Mouse (Mus musculus) heart, embryonic 14.5 days (tissue): ENCODE results near the gene Gars. TPM values are rescaled to one million over a fixed set of nuclear protein-coding genes. Genes with fewer than 3 reads are reported as not detected.

ENCODE experiments used
- ATAC-seq: fragments of 200-750 bp; cut with Nextera tagmentation; 2 replicates; pipeline ENCODE4 v1.8.0; 2017; ENCODE audit warnings: low read depth, moderate TSS enrichment; ENCODE audit not compliant: insufficient number of reproducible peaks, insufficient read depth, low FRiP score
- H3K27ac ChIP-seq, 2 experiments: fragments of 200-500 bp in 1 of 2; fragments of 300-500 bp in 1 of 2; sonication (generic) in 1 of 2; replicated peaks in 1 of 2; 2 replicates each; pipeline ENCODE4 v1.5.1; 2012 to 2014; ENCODE audit warnings: low read depth in 2 of 2, low read length in 2 of 2, control low read depth in 1 of 2, mild to moderate bottlenecking in 1 of 2, mixed read lengths in 1 of 2; ENCODE audit not compliant: control insufficient read depth in 1 of 2, insufficient read depth in 1 of 2
- H3K27me3 ChIP-seq: fragments of 300-500 bp; sonication (generic); 2 replicates; pipeline ENCODE4 v1.6.1; 2014; ENCODE audit warnings: mild to moderate bottlenecking, low read length, control low read depth; ENCODE audit not compliant: control insufficient read depth, insufficient read depth
- H3K36me3 ChIP-seq: fragments of 300-500 bp; sonication (generic); 2 replicates; pipeline ENCODE4 v1.6.1; 2014; ENCODE audit warnings: mild to moderate bottlenecking, control low read depth, low read length, mixed read lengths; ENCODE audit not compliant: control insufficient read depth, insufficient read depth
- H3K4me1 ChIP-seq, 2 experiments: fragments of 200-500 bp in 1 of 2; fragments of 300-500 bp in 1 of 2; sonication (generic) in 1 of 2; 2 replicates each; pipeline ENCODE4 v1.6.1; 2012 to 2014; ENCODE audit warnings: low read length in 2 of 2, control low read depth in 1 of 2, mixed read lengths in 1 of 2; ENCODE audit not compliant: control insufficient read depth in 2 of 2, insufficient read depth in 2 of 2
- H3K4me2 ChIP-seq: fragments of 300-500 bp; sonication (generic); 2 replicates; pipeline ENCODE4 v1.6.1; 2014; ENCODE audit warnings: mild to moderate bottlenecking, low read length
- H3K4me3 ChIP-seq, 2 experiments: fragments of 200-500 bp in 1 of 2; fragments of 300-500 bp in 1 of 2; sonication (generic) in 1 of 2; 2 replicates each; pipeline ENCODE4 v1.5.1; 2012 to 2014; ENCODE audit warnings: low read length in 2 of 2, mild to moderate bottlenecking in 2 of 2, control low read depth in 1 of 2, low read depth in 1 of 2, moderate library complexity in 1 of 2; ENCODE audit not compliant: control insufficient read depth in 1 of 2, insufficient read depth in 1 of 2
- H3K9ac ChIP-seq: fragments of 300-500 bp; sonication (generic); 2 replicates; pipeline ENCODE4 v1.6.1; 2014; ENCODE audit warnings: mild to moderate bottlenecking, low read length
- H3K9me3 ChIP-seq: fragments of 300-500 bp; sonication (generic); 2 replicates; pipeline ENCODE4 v1.6.1; 2016; ENCODE audit warnings: low read length, control low read depth; ENCODE audit not compliant: control insufficient read depth
- WGBS: fragments of 180-500 bp; shearing (Covaris S2); extraction: QIAGEN DNeasy Blood & Tissue Kit; methylation state at CpG from one replicate; pipeline ENCODE4 v1.1.7; 2014; 5-methylcytosine and 5-hydroxymethylcytosine counted together
- polyA plus RNA-seq: library from polyadenylated mRNA; unstranded; fragments of >200 nt; fragmentation: Nextera tagmentation; extraction: Ambion mirVana; gene quantifications from 2 replicates; pipeline ENCODE4 v1.2.1, GENCODE M21; 2014

Gars gene
- polyA plus RNA-seq = 149 and 164 TPM in 2 replicates

DNA sequence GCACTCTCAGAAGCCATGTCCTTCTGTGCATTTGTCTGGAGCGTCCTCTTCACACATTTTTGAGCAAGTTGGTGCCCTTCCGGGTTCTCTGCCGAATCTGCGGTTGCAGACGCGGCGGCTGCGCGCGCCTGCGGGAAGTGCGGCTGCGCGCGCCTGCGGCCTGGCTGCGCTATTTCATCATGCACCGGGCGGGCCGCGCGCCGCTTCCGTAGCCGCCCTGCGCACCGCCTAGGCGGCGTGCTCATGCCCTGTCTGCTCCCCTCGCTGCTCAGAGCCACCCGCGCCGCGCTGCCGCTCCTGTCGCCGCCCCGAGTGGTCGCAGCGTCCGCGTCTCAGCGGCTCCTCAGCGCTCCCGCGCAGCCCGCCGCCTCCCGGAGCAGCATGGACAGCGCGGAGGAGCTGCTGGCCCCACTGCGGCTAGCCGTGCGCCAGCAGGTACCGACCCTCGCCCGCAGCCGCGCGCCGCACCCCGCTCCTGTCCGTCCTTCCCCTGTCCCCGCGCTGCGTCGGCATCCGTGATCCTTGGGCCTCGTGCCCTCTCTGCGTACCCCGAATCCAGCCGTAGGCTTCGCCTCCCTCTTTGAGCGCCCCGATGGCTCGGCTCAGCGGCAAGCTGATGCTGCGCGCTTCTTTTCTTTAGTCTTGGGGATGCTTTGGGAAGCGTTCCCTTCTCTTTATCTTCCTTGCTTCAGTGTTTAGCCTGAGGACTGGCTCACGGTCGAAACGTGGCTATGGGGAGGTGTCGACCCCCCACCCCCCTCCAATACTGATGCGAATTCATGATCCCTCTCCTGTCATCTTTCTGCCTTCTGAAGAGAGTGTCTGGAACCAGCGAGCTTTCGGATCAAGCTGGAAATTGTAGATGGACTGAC, at the start of gene Gars:
Gene Gars (plus strand): TSS at position 209 of the 872 bp plus-strand sequence.
- Histone ChIP-seq H3K27ac (peak within 1 kb of the TSS; percentile 92 to 93), H3K4me1 (peaks cover 0 to 18% of the 10 kb centered on the region in 2 experiments; a peak in 3 of 4 replicates), H3K27me3 (no peaks in the 10 kb centered on the region), H3K4me2 (peak within 1 kb of the TSS; percentile 80), H3K36me3 (no peaks in the 10 kb centered on the region), H3K4me3 (peak within 1 kb of the TSS; percentile 86 to 96), H3K9ac (peak within 1 kb of the TSS; percentile 94), H3K9me3 (no peaks in the 10 kb centered on the region)
- WGBS = under 1% methylated on average over 72 of the region's 87 CpGs
- ATAC-seq = peak; percentile 91

DNA sequence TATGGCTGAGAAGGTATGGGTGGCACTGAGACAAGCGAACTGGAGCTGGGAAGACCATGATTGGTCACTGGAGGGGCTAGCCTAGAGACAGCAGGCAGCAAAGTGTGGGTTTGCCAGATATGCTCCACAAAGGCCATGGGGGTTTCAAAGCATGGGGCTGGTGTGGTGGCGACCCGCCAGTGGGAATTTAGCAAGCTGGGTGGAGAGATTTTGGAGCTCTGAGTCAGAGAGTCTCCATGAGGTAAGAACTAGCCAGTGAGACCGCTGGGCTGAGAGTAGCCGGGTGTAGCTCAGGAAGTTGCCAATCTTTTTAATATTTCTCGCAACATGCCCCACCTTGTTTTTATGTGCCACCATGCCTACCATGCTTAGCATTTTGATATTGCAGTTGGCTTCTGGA, 49.7 kb upstream of the Gars start:
- 0 out of 4 replicates have a peak, but pooled peaks cover 0 to 4% of the 10 kb centered on the region in 2 experiments for H3K4me1 ChIP-seq
- ATAC-seq = no peak
- H3K9me3 ChIP-seq = no peaks in the 10 kb centered on the region
- no peaks in the 10 kb centered on the region for H3K27me3 ChIP-seq
- H3K36me3 ChIP-seq = no peaks in the 10 kb centered on the region
- WGBS = 87% methylated on average over 6 of the region's 6 CpGs
- no peak overlapping the region for H3K4me2 ChIP-seq
- H3K4me3 ChIP-seq = no peak overlapping the region
- no peak overlapping the region for H3K9ac ChIP-seq
- H3K27ac ChIP-seq = no peak overlapping the region

DNA sequence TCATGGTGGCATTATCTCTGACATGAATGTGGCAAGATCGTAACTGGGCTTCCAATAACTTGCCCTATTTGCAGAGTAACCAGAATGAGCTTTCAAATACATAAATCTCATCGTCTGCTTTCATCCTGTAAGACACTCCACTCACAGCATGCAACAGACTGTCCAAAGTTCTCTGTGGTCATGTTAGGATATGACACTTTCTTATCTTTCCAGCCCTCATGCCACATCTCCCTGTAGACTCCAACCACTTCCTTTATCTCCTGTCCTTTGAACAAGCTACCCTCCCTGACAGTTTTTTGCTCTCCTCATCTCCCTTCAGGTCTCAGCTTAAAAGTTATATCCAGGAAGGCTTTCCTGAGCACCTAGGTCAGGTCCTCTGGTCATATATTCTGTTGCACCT, 46.6 kb upstream of the Gars start:
- H3K36me3 ChIP-seq = no peaks in the 10 kb centered on the region
- no peak overlapping the region for H3K27ac ChIP-seq
- H3K4me1 ChIP-seq = 0 out of 4 replicates have a peak, but pooled peaks cover 0 to 4% of the 10 kb centered on the region in 2 experiments
- no peak for ATAC-seq
- WGBS = 72% methylated on average over 2 of the region's 2 CpGs
- no peaks in the 10 kb centered on the region for H3K9me3 ChIP-seq
- H3K4me3 ChIP-seq = no peak overlapping the region
- no peak overlapping the region for H3K9ac ChIP-seq
- no peaks in the 10 kb centered on the region for H3K27me3 ChIP-seq
- no peak overlapping the region for H3K4me2 ChIP-seq

DNA sequence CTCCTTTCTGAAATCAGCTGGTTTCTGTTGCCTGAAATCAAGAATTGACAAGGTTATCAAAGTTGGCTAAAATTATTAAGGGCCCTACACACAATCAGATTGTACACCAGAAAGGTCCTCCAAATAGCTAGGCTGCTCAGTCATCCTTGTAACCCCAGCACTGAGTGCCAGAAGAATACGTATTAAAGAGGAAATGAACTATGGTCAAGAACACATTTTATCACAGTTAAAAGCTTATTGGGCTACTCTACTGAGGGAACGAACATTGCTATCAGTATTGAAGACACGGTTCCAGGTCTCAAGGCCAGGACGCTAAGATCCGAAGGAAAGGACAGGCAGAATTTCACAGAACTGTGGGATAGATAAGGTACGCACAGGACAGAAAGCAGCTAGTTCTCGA, 45.7 kb upstream of the Gars start:
- no peaks in the 10 kb centered on the region for H3K27me3 ChIP-seq
- H3K4me3 ChIP-seq = peak overlapping the region; percentile 54 to 62
- WGBS = 5% methylated on average over 7 of the region's 7 CpGs
- peak overlapping the region; percentile 92 for H3K4me2 ChIP-seq
- H3K36me3 ChIP-seq = no peaks in the 10 kb centered on the region
- ATAC-seq = no peak
- 0 out of 4 replicates have a peak, but pooled peaks cover 0 to 4% of the 10 kb centered on the region in 2 experiments for H3K4me1 ChIP-seq
- peak overlapping the region; percentile 70 for H3K9ac ChIP-seq
- H3K27ac ChIP-seq = peak overlapping the region in 1 of 2 experiments; percentile 45; a peak in 1 of 4 replicates
- H3K9me3 ChIP-seq = no peaks in the 10 kb centered on the region

DNA sequence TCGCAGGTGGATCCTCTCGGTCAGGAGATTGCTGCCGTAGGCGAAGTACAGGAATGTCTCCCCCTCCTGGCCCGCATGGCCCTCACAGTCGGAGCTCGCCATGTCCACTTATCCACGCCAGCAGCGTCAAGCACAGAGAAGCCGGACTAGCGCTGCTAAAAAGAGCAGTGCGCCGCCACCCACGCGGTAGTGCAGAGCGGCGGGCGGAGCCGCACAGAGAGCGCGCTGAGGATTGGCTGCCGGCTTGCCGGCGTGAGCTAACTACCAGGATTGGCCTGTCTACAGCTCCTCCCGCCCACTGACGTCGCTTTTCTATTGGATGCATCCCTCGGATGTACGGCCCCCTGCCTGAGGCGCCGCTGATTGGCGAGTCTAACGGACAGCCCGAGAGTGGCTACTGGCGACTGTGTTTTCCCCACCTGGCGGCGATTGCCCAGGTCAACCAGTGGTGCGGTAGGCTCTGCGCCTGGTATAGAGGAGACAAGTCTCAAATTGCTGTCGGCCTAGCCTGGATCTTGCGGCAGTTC, 45.0 kb upstream of the Gars start, which contains the start of gene Ggct:
Gene Ggct (minus strand): TSS at position 217 of the 527 bp plus-strand sequence.
- peak within 1 kb of the TSS; percentile 92 for H3K4me2 ChIP-seq
- H3K27ac ChIP-seq = peak within 1 kb of the TSS; percentile 38 to 45; a peak in 2 of 4 replicates
- ATAC-seq = peak; percentile 100
- H3K9ac ChIP-seq = peak within 1 kb of the TSS; percentile 70
- H3K27me3 ChIP-seq = no peaks in the 10 kb centered on the region
- H3K36me3 ChIP-seq = no peaks in the 10 kb centered on the region
- under 1% methylated on average over 41 of the region's 41 CpGs for WGBS
- peak within 1 kb of the TSS; percentile 54 to 62 for H3K4me3 ChIP-seq
- no peaks in the 10 kb centered on the region for H3K9me3 ChIP-seq
- H3K4me1 ChIP-seq = 0 out of 4 replicates have a peak, but pooled peaks cover 0 to 4% of the 10 kb centered on the region in 2 experiments

DNA sequence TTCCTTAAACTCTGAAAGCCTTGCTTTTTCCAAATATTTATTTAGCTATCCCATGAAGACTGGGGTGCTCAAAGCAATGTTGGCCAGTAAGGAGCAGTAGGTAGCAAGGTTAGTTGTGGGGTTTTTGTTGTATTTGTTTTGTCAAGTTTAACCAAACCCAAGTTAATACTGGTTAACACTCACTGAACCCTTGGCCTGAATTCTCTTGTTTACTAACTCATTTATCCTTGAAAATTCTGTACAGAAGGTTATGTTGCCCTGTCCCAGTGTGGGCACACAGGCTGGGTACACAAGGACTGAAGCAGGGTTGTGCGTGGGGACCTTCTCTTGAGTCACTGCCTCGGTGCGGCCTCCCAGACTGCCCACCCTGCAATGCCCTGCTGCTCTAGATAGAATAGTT, 41.4 kb upstream of the Gars start:
- ATAC-seq = no peak
- 89% methylated on average over 3 of the region's 3 CpGs for WGBS
- no peaks in the 10 kb centered on the region for H3K36me3 ChIP-seq
- H3K9ac ChIP-seq = no peak overlapping the region
- no peaks in the 10 kb centered on the region for H3K9me3 ChIP-seq
- no peak overlapping the region for H3K27ac ChIP-seq
- H3K4me3 ChIP-seq = no peak overlapping the region
- H3K27me3 ChIP-seq = no peaks in the 10 kb centered on the region
- no peak overlapping the region for H3K4me2 ChIP-seq
- 0 out of 4 replicates have a peak, but pooled peaks cover 0 to 4% of the 10 kb centered on the region in 2 experiments for H3K4me1 ChIP-seq

DNA sequence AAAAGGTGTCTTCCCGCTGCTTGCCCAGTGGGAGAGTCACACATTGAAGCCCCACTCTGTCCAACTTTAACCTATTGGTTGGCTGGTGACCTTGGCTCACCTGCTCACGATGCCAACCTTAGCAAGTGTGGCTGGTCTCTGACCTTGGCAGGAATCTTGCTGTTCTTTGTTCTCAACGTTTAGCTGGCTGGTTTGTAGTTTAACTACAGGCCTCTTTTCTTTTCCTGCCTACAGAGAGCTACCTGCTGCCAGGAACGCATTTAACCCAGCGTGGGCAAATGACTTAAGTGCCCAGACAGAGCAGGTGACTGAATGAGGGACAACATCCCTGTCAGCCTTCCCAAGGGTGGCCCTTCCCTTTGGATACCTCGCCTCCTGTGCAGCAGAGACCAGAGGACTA, 40.1 kb upstream of the Gars start:
- Histone ChIP-seq H3K9me3 (no peaks in the 10 kb centered on the region), H3K36me3 (no peaks in the 10 kb centered on the region), H3K4me2 (no peak overlapping the region), H3K9ac (no peak overlapping the region), H3K4me3 (no peak overlapping the region), H3K27ac (no peak overlapping the region), H3K27me3 (no peaks in the 10 kb centered on the region), H3K4me1 (no peaks in the 10 kb centered on the region)
- no peak for ATAC-seq
- WGBS = 77% methylated on average over 6 of the region's 6 CpGs
